Mouse (Mus musculus): ENCODE results near the gene Col10a1. TPM values are rescaled to one million over a fixed set of nuclear protein-coding genes. Genes with fewer than 3 reads are reported as not detected.

The Col10a1 gene
- polyA plus RNA-seq, 2 experiments: 0.01 TPM; not detected in 1

DNA sequence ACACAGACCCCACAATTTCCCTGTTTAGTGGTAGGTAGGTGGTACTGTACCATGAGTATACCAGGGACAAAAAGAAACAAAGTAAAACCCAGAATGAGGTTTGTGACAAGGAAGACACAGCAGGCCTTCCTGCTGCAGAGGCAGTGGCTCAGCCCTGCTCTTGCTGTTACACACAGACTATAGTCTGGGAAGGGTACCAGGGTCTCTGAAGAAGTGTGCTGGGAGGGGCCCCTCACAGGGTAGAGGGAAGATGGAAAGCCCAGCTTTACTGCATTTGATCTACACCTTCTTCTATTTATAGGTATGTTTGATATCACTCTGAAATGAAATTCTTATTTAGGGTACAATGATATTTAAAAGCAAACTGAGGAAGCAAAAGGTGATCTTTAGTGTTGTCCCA lies 26.0 kb upstream of the Col10a1 start:
- no peaks in the 10 kb centered on the region for H3K9me3 ChIP-seq (ENCODE audit: control insufficient read depth, low read length)
- no peak for TF ChIP-seq CTCF (IDR thresholded peaks at IDR 0.05; ENCODE audit: low read depth)
- TF ChIP-seq EP300 (IDR thresholded peaks at IDR 0.05; ENCODE audit: low read depth): no peak
- H3K27me3 ChIP-seq (ENCODE audit: control insufficient read depth, insufficient read depth, low read length): no peaks in the 10 kb centered on the region
- no peak overlapping the region for H3K4me3 ChIP-seq (ENCODE audit: insufficient read depth in 1 of 2, low read depth in 2 of 2, low read length in 2 of 2)
- no peaks in the 10 kb centered on the region for H3K4me1 ChIP-seq (replicated peaks; ENCODE audit: control insufficient read depth in 2 of 2, insufficient read depth in 2 of 2, low read length in 1 of 2)
- no peaks in the 10 kb centered on the region for H3K36me3 ChIP-seq (replicated peaks; ENCODE audit: control insufficient read depth, insufficient read depth, low read depth)
- DNase-seq (ENCODE audit: low read depth in 3 of 3, low spot score in 3 of 3) (no peak), ATAC-seq (ENCODE audit: insufficient read depth) (no peak)
- H3K4me2 ChIP-seq (ENCODE audit: low read depth): no peak overlapping the region
- no peak overlapping the region for H3K9ac ChIP-seq (replicated peaks)
- no peak overlapping the region for H3K27ac ChIP-seq

DNA sequence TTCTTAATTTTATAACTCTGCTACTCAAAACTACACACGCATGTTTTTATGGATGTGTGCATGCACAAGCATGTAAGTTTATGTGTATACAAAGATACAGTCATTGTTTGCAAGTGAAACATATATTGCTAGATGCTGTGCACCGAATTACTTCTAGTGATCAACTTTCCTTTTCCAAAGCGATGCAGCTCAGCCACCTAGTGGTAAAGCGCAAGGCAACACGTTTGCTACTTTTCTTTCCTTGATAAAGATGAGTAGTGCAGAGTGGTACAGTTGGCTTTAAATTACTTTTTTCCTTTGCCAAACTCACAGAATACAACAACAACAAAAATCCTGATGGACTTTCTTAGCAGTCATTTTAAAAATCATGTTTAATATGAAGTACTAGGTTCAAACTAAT lies 21.6 kb upstream of the Col10a1 start:
- 67% methylated on average over 5 of the region's 5 CpGs for WGBS (ENCODE audit: insufficient replicate concordance)
- no peaks in the 10 kb centered on the region for H3K36me3 ChIP-seq (replicated peaks; ENCODE audit: control insufficient read depth, insufficient read depth, low read depth)

DNA sequence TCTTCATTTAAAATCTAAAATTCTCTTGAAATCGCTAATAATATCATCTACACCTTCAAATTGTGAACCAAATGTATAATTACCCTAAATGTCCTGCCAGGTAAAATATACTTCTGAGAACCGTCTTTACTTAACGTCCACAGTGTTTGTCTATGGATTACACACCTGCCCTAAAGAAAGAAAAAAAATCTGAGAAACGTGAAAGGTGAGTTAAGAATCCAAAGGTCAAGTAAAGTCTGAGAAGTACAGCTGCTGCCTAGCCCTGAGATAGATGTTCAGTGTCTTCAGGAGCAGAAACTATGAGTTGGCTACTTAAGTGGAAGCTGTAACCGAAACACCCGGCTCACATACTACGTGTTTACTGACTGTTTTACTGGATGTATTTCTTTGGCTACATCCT lies 16.4 kb upstream of the Col10a1 start:
- WGBS (ENCODE audit: insufficient replicate concordance): 77% methylated on average over 7 of the region's 7 CpGs
- Histone ChIP-seq H3K27ac (no peak overlapping the region), H3K9ac (replicated peaks) (no peak overlapping the region), H3K4me2 (ENCODE audit: low read depth) (no peak overlapping the region), H3K4me1 (replicated peaks; ENCODE audit: control insufficient read depth in 2 of 2, insufficient read depth in 2 of 2, low read length in 1 of 2) (no peaks in the 10 kb centered on the region), H3K4me3 (ENCODE audit: insufficient read depth in 1 of 2, low read depth in 2 of 2, low read length in 2 of 2) (no peak overlapping the region), H3K27me3 (ENCODE audit: control insufficient read depth, insufficient read depth, low read length) (no peaks in the 10 kb centered on the region), H3K9me3 (ENCODE audit: control insufficient read depth, low read length) (no peaks in the 10 kb centered on the region), H3K36me3 (replicated peaks; ENCODE audit: control insufficient read depth, insufficient read depth, low read depth) (no peaks in the 10 kb centered on the region)
- TF ChIP-seq CTCF (IDR thresholded peaks at IDR 0.05; ENCODE audit: low read depth): no peak
- TF ChIP-seq EP300 (IDR thresholded peaks at IDR 0.05; ENCODE audit: low read depth): no peak
- ATAC-seq (ENCODE audit: insufficient read depth): no peak
- no peak for DNase-seq (ENCODE audit: low read depth in 3 of 3, low spot score in 3 of 3)

More for the DNA sequence above, 21.6 kb upstream of the Col10a1 start:
- no peak overlapping the region for H3K9ac ChIP-seq (replicated peaks)
- ATAC-seq (ENCODE audit: insufficient read depth): no peak
- TF ChIP-seq EP300 (IDR thresholded peaks at IDR 0.05; ENCODE audit: low read depth): no peak
- TF ChIP-seq CTCF (IDR thresholded peaks at IDR 0.05; ENCODE audit: low read depth): peak; percentile 40; the same call in 1 of the 2 replicates
- no peaks in the 10 kb centered on the region for H3K27me3 ChIP-seq (ENCODE audit: control insufficient read depth, insufficient read depth, low read length)
- no peak overlapping the region for H3K27ac ChIP-seq
- no peak for DNase-seq (ENCODE audit: low read depth in 3 of 3, low spot score in 3 of 3)
- H3K4me1 ChIP-seq (replicated peaks; ENCODE audit: control insufficient read depth in 2 of 2, insufficient read depth in 2 of 2, low read length in 1 of 2): no peaks in the 10 kb centered on the region
- no peaks in the 10 kb centered on the region for H3K9me3 ChIP-seq (ENCODE audit: control insufficient read depth, low read length)
- H3K4me3 ChIP-seq (ENCODE audit: insufficient read depth in 1 of 2, low read depth in 2 of 2, low read length in 2 of 2): no peak overlapping the region
- no peak overlapping the region for H3K4me2 ChIP-seq (ENCODE audit: low read depth)

DNA sequence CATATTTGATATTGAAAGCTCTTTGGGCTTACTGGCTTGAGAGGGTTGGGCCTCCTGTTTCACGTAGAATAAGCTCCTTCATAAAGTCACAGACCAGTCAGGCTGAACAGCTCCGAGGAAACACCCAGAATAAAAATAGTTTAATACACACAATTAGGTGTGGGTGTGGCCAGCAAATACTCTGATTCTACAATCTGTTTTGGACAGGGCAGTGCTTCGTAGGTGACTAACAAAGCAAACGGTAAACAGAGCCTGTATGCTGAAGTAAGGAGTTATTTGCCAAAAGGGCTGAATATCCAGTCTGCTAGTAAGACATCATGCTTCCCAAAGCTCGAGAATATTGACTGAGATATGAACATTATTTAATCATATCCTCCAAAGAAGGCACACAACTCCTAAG lies 4.1 kb upstream of the Col10a1 start:
- Histone ChIP-seq H3K36me3 (replicated peaks; ENCODE audit: control insufficient read depth, insufficient read depth, low read depth) (no peaks in the 10 kb centered on the region), H3K4me2 (ENCODE audit: low read depth) (no peak overlapping the region), H3K4me3 (ENCODE audit: insufficient read depth in 1 of 2, low read depth in 2 of 2, low read length in 2 of 2) (no peak overlapping the region), H3K9me3 (ENCODE audit: control insufficient read depth, low read length) (no peaks in the 10 kb centered on the region), H3K27ac (no peak overlapping the region), H3K27me3 (ENCODE audit: control insufficient read depth, insufficient read depth, low read length) (no peaks in the 10 kb centered on the region), H3K4me1 (replicated peaks; ENCODE audit: control insufficient read depth in 2 of 2, insufficient read depth in 2 of 2, low read length in 1 of 2) (no peaks in the 10 kb centered on the region), H3K9ac (replicated peaks) (no peak overlapping the region)
- no peak for ATAC-seq (ENCODE audit: insufficient read depth)
- WGBS (ENCODE audit: insufficient replicate concordance): 66% methylated on average over 5 of the region's 5 CpGs
- no peak for DNase-seq (ENCODE audit: low read depth in 3 of 3, low spot score in 3 of 3)
- TF ChIP-seq EP300 (IDR thresholded peaks at IDR 0.05; ENCODE audit: low read depth): no peak
- TF ChIP-seq CTCF (IDR thresholded peaks at IDR 0.05; ENCODE audit: low read depth): no peak

DNA sequence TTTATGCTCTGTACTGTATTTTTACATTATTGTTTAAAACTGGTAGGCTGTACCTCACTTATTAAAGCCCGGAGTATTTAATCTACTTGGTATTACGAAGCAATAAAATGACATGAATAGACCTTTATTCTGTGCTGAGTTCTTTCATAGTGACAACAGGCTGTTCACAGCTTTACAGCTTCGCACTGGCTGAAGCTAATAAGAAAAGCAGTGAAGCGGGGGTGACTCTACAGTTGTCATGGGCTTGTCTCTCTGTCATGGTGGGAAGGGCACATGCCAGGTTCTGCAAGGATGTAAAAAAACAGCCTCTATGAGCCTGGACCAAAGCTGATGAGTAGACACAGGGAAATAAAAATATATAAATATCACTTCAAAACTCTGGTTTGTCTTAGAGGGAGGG lies 7.2 kb downstream of the Col10a1 start:
- no peaks in the 10 kb centered on the region for H3K9me3 ChIP-seq (ENCODE audit: control insufficient read depth, low read length)
- no peaks in the 10 kb centered on the region for H3K4me1 ChIP-seq (replicated peaks; ENCODE audit: control insufficient read depth in 2 of 2, insufficient read depth in 2 of 2, low read length in 1 of 2)
- H3K4me2 ChIP-seq (ENCODE audit: low read depth): no peak overlapping the region
- DNase-seq (ENCODE audit: low read depth in 3 of 3, low spot score in 3 of 3): no peak
- H3K4me3 ChIP-seq (ENCODE audit: insufficient read depth in 1 of 2, low read depth in 2 of 2, low read length in 2 of 2): no peak overlapping the region
- H3K9ac ChIP-seq (replicated peaks): no peak overlapping the region
- no peak for ATAC-seq (ENCODE audit: insufficient read depth)
- H3K27me3 ChIP-seq (ENCODE audit: control insufficient read depth, insufficient read depth, low read length): no peaks in the 10 kb centered on the region
- H3K27ac ChIP-seq: no peak overlapping the region
- TF ChIP-seq CTCF (IDR thresholded peaks at IDR 0.05; ENCODE audit: low read depth) (no peak), EP300 (IDR thresholded peaks at IDR 0.05; ENCODE audit: low read depth) (no peak)
- 79% methylated on average over 4 of the region's 4 CpGs for WGBS (ENCODE audit: insufficient replicate concordance)
- H3K36me3 ChIP-seq (replicated peaks; ENCODE audit: control insufficient read depth, insufficient read depth, low read depth): no peaks in the 10 kb centered on the region

DNA sequence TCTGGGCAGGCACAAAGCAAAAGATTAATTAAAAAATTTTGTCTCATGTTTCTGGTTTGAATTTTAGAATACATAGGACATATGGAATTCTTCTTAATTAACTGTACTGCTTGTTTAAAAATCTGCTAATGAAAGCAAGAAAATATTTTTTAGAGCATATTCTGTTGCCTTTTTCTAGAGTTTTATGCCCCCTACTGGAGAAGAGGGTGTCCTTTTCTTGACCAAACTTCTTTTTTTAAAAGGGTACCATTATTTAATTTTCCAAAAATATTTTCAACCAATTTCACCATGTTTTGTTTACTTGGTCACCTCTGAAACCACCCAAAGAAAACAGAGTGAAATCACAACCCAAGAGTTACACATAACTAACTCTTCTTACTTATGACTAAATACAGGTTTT lies 9.5 kb downstream of the Col10a1 start:
- ATAC-seq (ENCODE audit: insufficient read depth) (no peak), DNase-seq (ENCODE audit: low read depth in 3 of 3, low spot score in 3 of 3) (no peak)
- Histone ChIP-seq H3K9ac (replicated peaks) (no peak overlapping the region), H3K27me3 (ENCODE audit: control insufficient read depth, insufficient read depth, low read length) (no peaks in the 10 kb centered on the region), H3K4me3 (ENCODE audit: insufficient read depth in 1 of 2, low read depth in 2 of 2, low read length in 2 of 2) (no peak overlapping the region), H3K4me1 (replicated peaks; ENCODE audit: control insufficient read depth in 2 of 2, insufficient read depth in 2 of 2, low read length in 1 of 2) (no peaks in the 10 kb centered on the region), H3K9me3 (ENCODE audit: control insufficient read depth, low read length) (no peaks in the 10 kb centered on the region), H3K4me2 (ENCODE audit: low read depth) (no peak overlapping the region), H3K27ac (no peak overlapping the region), H3K36me3 (replicated peaks; ENCODE audit: control insufficient read depth, insufficient read depth, low read depth) (no peaks in the 10 kb centered on the region)
- no peak for TF ChIP-seq CTCF (IDR thresholded peaks at IDR 0.05; ENCODE audit: low read depth)
- no peak for TF ChIP-seq EP300 (IDR thresholded peaks at IDR 0.05; ENCODE audit: low read depth)

Data from liver, embryonic 14.5 days (tissue).